Mouse (Mus musculus) small intestine, adult 2 months (tissue): ENCODE measurements around the gene Clps.

Experiments used
- CTCF ChIP-seq: fragments of 200-500 bp; IDR thresholded peaks from 2 replicates; pipeline ENCODE4 v1.5.1; 2012; ENCODE audit warnings: low read depth, mild to moderate bottlenecking, control low read depth, inconsistent platforms, low read length, moderate library complexity, mixed read lengths; ENCODE audit not compliant: insufficient replicate concordance, insufficient read length; ENCODE audit errors: extremely low read depth
- POLR2A ChIP-seq: fragments of 200-500 bp; IDR thresholded peaks from 2 replicates; pipeline ENCODE4 v1.6.1; 2012; ENCODE audit warnings: low read depth, mild to moderate bottlenecking, control low read depth, inconsistent platforms, low read length, moderate library complexity

GRCm38 (mm10) chr17:28519827-28520226, 40.7 kb downstream of the Clps start:
- TF ChIP-seq CTCF: peak; percentile 54; the same call in 1 of the 2 replicates
- no peak for TF ChIP-seq POLR2A
